Mouse (Mus musculus) myocyte (in vitro differentiated cells): ENCODE results near the gene Vtcn1. TPM values are rescaled to one million over a fixed set of nuclear protein-coding genes. Genes with fewer than 3 reads are reported as not detected.
A peak's percentile ranks its signal among the peaks of the same experiment; 100 is the strongest.

Source experiments
- H3K27me3 ChIP-seq: one replicate; pipeline ENCODE4 v1.6.1; 2011; ENCODE audit not compliant: control insufficient read depth, insufficient read depth, insufficient read length
- H3K36me3 ChIP-seq: one replicate; pipeline ENCODE4 v1.6.1; 2011; ENCODE audit not compliant: control insufficient read depth, insufficient read depth
- H3K4me2 ChIP-seq: one replicate; pipeline ENCODE4 v1.6.1; 2011; ENCODE audit warnings: low read depth, control low read depth
- H3K4me3 ChIP-seq: one replicate; pipeline ENCODE4 v1.5.1; 2011; ENCODE audit warnings: mild to moderate bottlenecking, control low read depth, moderate library complexity
- H3K79me2 ChIP-seq: one replicate; pipeline ENCODE4 v1.6.1; 2011; ENCODE audit not compliant: control insufficient read depth, insufficient read depth
- H3ac ChIP-seq: one replicate; pipeline ENCODE4 v1.6.1; 2011; ENCODE audit not compliant: control insufficient read depth, insufficient read length
- CEBPB ChIP-seq: IDR thresholded peaks from 2 replicates; pipeline ENCODE4 v1.6.1; 2011; ENCODE audit warnings: mild to moderate bottlenecking, moderate library complexity; ENCODE audit not compliant: poor library complexity, insufficient read depth, severe bottlenecking
- E2F4 ChIP-seq: IDR thresholded peaks from one replicate; pipeline ENCODE4 v1.6.1; 2011; ENCODE audit warnings: mild to moderate bottlenecking, control low read depth, moderate library complexity; ENCODE audit not compliant: insufficient read depth
- MAX ChIP-seq: IDR thresholded peaks from one replicate; pipeline ENCODE4 v1.6.1; 2011; ENCODE audit warnings: low read depth, mild to moderate bottlenecking, control low read depth
- MYOD1 ChIP-seq, 3 experiments: IDR thresholded peaks; one replicate each; pipeline ENCODE4 v1.6.1; 2011; ENCODE audit warnings: control low read depth in 2 of 3, low read depth in 2 of 3, mild to moderate bottlenecking in 2 of 3, moderate library complexity in 1 of 3; ENCODE audit not compliant: insufficient read length in 2 of 3, control insufficient read depth in 1 of 3
- MYOG ChIP-seq, 3 experiments: IDR thresholded peaks; one replicate each; pipeline ENCODE4 v1.6.1; 2011; ENCODE audit warnings: control low read depth in 2 of 3, low read depth in 2 of 3, mild to moderate bottlenecking in 2 of 3; ENCODE audit not compliant: insufficient read length in 2 of 3, control insufficient read depth in 1 of 3, insufficient read depth in 1 of 3
- POLR2A ChIP-seq: IDR thresholded peaks from one replicate; pipeline ENCODE4 v1.6.1; 2011; ENCODE audit warnings: low read depth, mild to moderate bottlenecking, control low read depth, moderate library complexity; ENCODE audit not compliant: insufficient read length
- POLR2AphosphoS2 ChIP-seq: IDR thresholded peaks from one replicate; pipeline ENCODE4 v1.6.1; 2011; ENCODE audit warnings: low read depth, control low read depth; ENCODE audit not compliant: insufficient read length
- REST ChIP-seq: IDR thresholded peaks from one replicate; pipeline ENCODE4 v1.6.1; 2011; ENCODE audit warnings: mild to moderate bottlenecking, control low read depth, moderate library complexity; ENCODE audit not compliant: insufficient read depth, insufficient read length
- SRF ChIP-seq: IDR thresholded peaks from one replicate; pipeline ENCODE4 v1.6.1; 2011; ENCODE audit warnings: low read depth; ENCODE audit not compliant: control insufficient read depth, insufficient read length
- TCF12 ChIP-seq: IDR thresholded peaks from one replicate; pipeline ENCODE4 v1.6.1; 2011; ENCODE audit warnings: mild to moderate bottlenecking, control low read depth; ENCODE audit not compliant: poor library complexity, insufficient read depth, severe bottlenecking
- TCF3 ChIP-seq: IDR thresholded peaks from one replicate; pipeline ENCODE4 v1.6.1; 2011; ENCODE audit warnings: low read depth, control low read depth; ENCODE audit not compliant: insufficient read length
- USF1 ChIP-seq: IDR thresholded peaks from one replicate; pipeline ENCODE4 v1.6.1; 2011; ENCODE audit warnings: low read depth, mild to moderate bottlenecking, control low read depth, moderate library complexity
- polyA plus RNA-seq: library from polyadenylated mRNA; unstranded; fragments of >200 nt; fragmentation: generic; extraction: Trizol; gene quantifications from one replicate; pipeline ENCODE4 v1.2.1, GENCODE M21; 2012; ENCODE audit warnings: missing spikeins

The Vtcn1 gene
- polyA plus RNA-seq, 1 experiment = 0.11 TPM

GRCm38 (mm10) chr3:100793345-100793744 is 31.9 kb upstream of the Vtcn1 start:
- Histone ChIP-seq H3K4me2 (no peak overlapping the region), H3K4me3 (no peak overlapping the region), H3K36me3 (no peaks in the 10 kb centered on the region), H3K79me2 (no peaks in the 10 kb centered on the region), H3K27me3 (no peaks in the 10 kb centered on the region), H3ac (no peak overlapping the region)
- TF ChIP-seq USF1 (no peak), MYOG (IDR thresholded peaks at IDR 0.05; ENCODE audit: control insufficient read depth in 1 of 3, insufficient read depth in 1 of 3, insufficient read length in 2 of 3, low read depth in 2 of 3) (no peak), CEBPB (no peak), TCF12 (no peak), POLR2A (no peak), MAX (no peak), E2F4 (no peak), SRF (no peak), MYOD1 (IDR thresholded peaks at IDR 0.05; ENCODE audit: control insufficient read depth in 1 of 3, insufficient read length in 2 of 3, low read depth in 2 of 3) (no peak), POLR2AphosphoS2 (no peak), REST (no peak), TCF3 (no peak)

GRCm38 (mm10) chr3:100796571-100796970 is 28.7 kb upstream of the Vtcn1 start:
- Histone ChIP-seq H3K4me3 (no peak overlapping the region), H3K27me3 (peaks cover 5% of the 10 kb centered on the region), H3K4me2 (no peak overlapping the region), H3K36me3 (no peaks in the 10 kb centered on the region), H3K79me2 (no peaks in the 10 kb centered on the region), H3ac (no peak overlapping the region)
- TF ChIP-seq POLR2A = no peak
- TF ChIP-seq E2F4 = no peak
- no peak for TF ChIP-seq USF1
- TF ChIP-seq POLR2AphosphoS2 = no peak
- no peak for TF ChIP-seq MAX
- TF ChIP-seq REST = no peak

- no peak overlapping the region for H3K4me3 ChIP-seq
- H3K27me3 ChIP-seq = peaks cover 5% of the 10 kb centered on the region
- H3K79me2 ChIP-seq = no peaks in the 10 kb centered on the region
- H3K4me2 ChIP-seq = no peak overlapping the region
- no peaks in the 10 kb centered on the region for H3K36me3 ChIP-seq
- H3ac ChIP-seq = no peak overlapping the region
- TF ChIP-seq SRF (no peak), REST (no peak), MYOG (IDR thresholded peaks at IDR 0.05; ENCODE audit: control insufficient read depth in 1 of 3, insufficient read depth in 1 of 3, insufficient read length in 2 of 3, low read depth in 2 of 3) (no peak), POLR2AphosphoS2 (no peak), POLR2A (no peak), USF1 (no peak), E2F4 (no peak), MAX (no peak), MYOD1 (IDR thresholded peaks at IDR 0.05; ENCODE audit: control insufficient read depth in 1 of 3, insufficient read length in 2 of 3, low read depth in 2 of 3) (no peak), CEBPB (no peak), TCF12 (no peak), TCF3 (no peak)
Observed at GRCm38 (mm10) chr3:100797166-100798145, 27.8 kb upstream of the Vtcn1 start.

GRCm38 (mm10) chr3:100798872-100799422 is 26.3 kb upstream of the Vtcn1 start:
- no peaks in the 10 kb centered on the region for H3K79me2 ChIP-seq
- TF ChIP-seq POLR2AphosphoS2 (no peak), MAX (no peak), CEBPB (no peak), MYOD1 (IDR thresholded peaks at IDR 0.05; ENCODE audit: control insufficient read depth in 1 of 3, insufficient read length in 2 of 3, low read depth in 2 of 3) (no peak), E2F4 (no peak)
- H3K27me3 ChIP-seq = peaks cover 5% of the 10 kb centered on the region
- H3K4me3 ChIP-seq = no peak overlapping the region
- H3K36me3 ChIP-seq = no peaks in the 10 kb centered on the region
- no peak overlapping the region for H3ac ChIP-seq
- H3K4me2 ChIP-seq = no peak overlapping the region

GRCm38 (mm10) chr3:100804975-100805374 is 20.3 kb upstream of the Vtcn1 start:
- H3K4me3 ChIP-seq = no peak overlapping the region
- H3K79me2 ChIP-seq = no peaks in the 10 kb centered on the region
- H3K27me3 ChIP-seq = peaks cover 1% of the 10 kb centered on the region
- peak overlapping the region; percentile 24 for H3K4me2 ChIP-seq
- H3ac ChIP-seq = no peak overlapping the region
- TF ChIP-seq SRF (no peak), CEBPB (no peak), TCF12 (no peak), MYOD1 (IDR thresholded peaks at IDR 0.05; ENCODE audit: control insufficient read depth in 1 of 3, insufficient read length in 2 of 3, low read depth in 2 of 3) (no peak), POLR2A (no peak), TCF3 (no peak), POLR2AphosphoS2 (no peak), MYOG (IDR thresholded peaks at IDR 0.05; ENCODE audit: control insufficient read depth in 1 of 3, insufficient read depth in 1 of 3, insufficient read length in 2 of 3, low read depth in 2 of 3) (no peak), USF1 (no peak), E2F4 (no peak), REST (no peak), MAX (no peak)
- no peaks in the 10 kb centered on the region for H3K36me3 ChIP-seq
